Mouse (Mus musculus): ENCODE results near the gene Tpst2. TPM values are rescaled to one million over a fixed set of nuclear protein-coding genes. Genes with fewer than 3 reads are reported as not detected.

The Tpst2 gene
- total and polyA plus RNA-seq, 3 experiments, result 36.9 to 43.6 (median 38.3) TPM

DNA sequence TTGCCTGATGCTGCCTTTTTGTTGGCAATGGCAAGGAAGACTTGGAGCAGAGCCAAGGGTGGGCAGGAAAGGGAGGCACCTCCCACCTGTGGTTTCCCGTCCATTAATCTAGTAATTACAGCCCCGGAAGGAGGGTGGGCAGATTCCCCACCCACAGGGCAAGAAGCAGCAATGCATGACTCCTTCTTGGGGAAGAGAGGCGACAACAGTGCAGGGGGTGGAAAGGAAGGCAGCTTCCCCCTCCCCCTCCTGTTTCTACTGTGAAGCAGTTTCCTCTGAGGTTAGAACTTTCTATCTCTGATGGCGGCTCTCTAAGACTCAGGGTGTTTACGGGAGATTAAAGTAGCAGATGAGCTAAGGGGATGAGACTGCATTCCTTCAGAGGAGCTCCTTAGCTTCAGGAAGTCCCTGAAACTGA, 34.1 kb upstream of the Tpst2 start:
- H3K36me3 ChIP-seq (ENCODE audit: control insufficient read depth, insufficient read depth, low read length), result no peaks in the 10 kb centered on the region
- H3K27me3 ChIP-seq (ENCODE audit: control insufficient read depth, insufficient read depth, low read length), result peaks cover 2% of the 10 kb centered on the region; the same call in 1 of the 2 replicates
- TF ChIP-seq EP300 (IDR thresholded peaks at IDR 0.05; ENCODE audit: insufficient read depth, low read depth, low read length) (no peak), CTCF (IDR thresholded peaks at IDR 0.05) (no peak), POLR2A (IDR thresholded peaks at IDR 0.05; ENCODE audit: insufficient read depth, low read depth, low read length) (no peak)
- no peak overlapping the region for H3K9ac ChIP-seq (ENCODE audit: low read depth, low read length)
- H3K27ac ChIP-seq, result peak overlapping the region; percentile 47
- no peak overlapping the region for H3K4me3 ChIP-seq
- peak; percentile 57 to 66 for DNase-seq
- H3K79me2 ChIP-seq (replicated peaks; ENCODE audit: control insufficient read depth, insufficient read depth, low read length), result no peaks in the 10 kb centered on the region
- H3K4me1 ChIP-seq (ENCODE audit: control insufficient read depth, insufficient read depth, low read length), result no peaks in the 10 kb centered on the region
- intact Hi-C loops (cut with DNase I), result no loop called here
- WGBS, result 61% methylated on average over 5 of the region's 5 CpGs

DNA sequence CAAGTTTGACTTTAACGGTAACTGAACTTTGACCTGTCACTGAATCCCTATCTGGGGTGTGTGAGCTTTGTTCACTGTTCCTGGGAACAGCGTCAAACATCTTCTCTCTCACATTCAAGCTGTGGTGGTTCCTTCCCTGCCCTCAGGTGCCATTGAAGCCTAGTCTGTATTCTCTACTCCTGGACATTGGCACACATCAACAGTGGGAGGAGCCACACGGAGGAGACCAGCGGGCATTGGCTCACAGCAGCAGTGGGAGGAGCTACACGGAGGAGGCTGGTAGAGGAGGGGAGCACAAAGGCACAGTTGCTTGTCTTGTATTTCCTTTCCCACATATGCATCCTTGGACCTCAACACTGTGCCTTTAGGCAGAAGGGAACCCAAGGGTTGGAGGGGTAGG, 33.5 kb upstream of the Tpst2 start:
- Histone ChIP-seq H3K79me2 (replicated peaks; ENCODE audit: control insufficient read depth, insufficient read depth, low read length) (no peaks in the 10 kb centered on the region), H3K27me3 (ENCODE audit: control insufficient read depth, insufficient read depth, low read length) (no peaks in the 10 kb centered on the region), H3K36me3 (ENCODE audit: control insufficient read depth, insufficient read depth, low read length) (no peaks in the 10 kb centered on the region), H3K4me3 (no peak overlapping the region), H3K4me1 (ENCODE audit: control insufficient read depth, insufficient read depth, low read length) (no peaks in the 10 kb centered on the region), H3K27ac (no peak overlapping the region; the same call in 1 of the 2 replicates), H3K9ac (ENCODE audit: low read depth, low read length) (no peak overlapping the region)
- WGBS, result 53% methylated on average over 5 of the region's 5 CpGs
- intact Hi-C loops (cut with DNase I), result no loop called here
- no peak for DNase-seq
- TF ChIP-seq CTCF (IDR thresholded peaks at IDR 0.05), result no peak
- no peak for TF ChIP-seq POLR2A (IDR thresholded peaks at IDR 0.05; ENCODE audit: insufficient read depth, low read depth, low read length)
- TF ChIP-seq EP300 (IDR thresholded peaks at IDR 0.05; ENCODE audit: insufficient read depth, low read depth, low read length), result no peak

DNA sequence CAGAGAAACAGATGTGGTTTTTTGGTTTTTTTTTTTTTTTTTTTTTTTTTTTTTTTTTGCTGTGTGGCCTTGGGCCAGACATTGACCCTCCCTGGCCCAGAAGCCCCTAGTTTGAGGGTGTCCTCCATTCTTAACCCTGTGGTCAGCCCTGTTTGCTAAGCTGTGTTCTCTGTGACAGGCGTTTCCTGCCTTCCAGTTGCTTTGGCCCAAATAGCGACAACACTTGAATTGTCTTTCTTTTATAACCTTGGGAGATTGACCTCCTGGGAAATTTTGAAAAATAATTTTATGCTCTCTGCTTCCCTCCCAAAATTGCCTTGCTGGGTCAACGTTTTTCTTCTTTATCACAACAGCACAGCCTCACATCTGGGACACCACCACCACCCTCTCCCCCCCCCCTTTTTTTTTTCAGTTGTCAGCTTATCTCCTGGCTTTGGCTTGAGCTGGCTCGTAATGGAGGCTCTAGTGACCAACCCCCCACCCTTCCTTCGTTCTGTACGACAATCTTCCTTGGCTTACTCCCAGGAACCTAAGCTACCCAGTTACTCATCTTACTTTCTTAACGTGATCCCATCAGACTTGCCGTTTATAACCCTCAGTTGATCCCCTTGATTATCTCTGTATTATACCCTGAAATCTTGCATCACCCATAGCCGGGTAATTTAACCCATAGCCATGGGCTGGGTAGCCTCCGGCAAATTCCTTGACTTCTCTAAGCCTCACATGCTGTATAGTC, 32.8 kb upstream of the Tpst2 start:
- intact Hi-C loops (cut with DNase I), result no loop called here
- no peak overlapping the region for H3K27ac ChIP-seq
- H3K4me3 ChIP-seq, result no peak overlapping the region
- no peaks in the 10 kb centered on the region for H3K36me3 ChIP-seq (ENCODE audit: control insufficient read depth, insufficient read depth, low read length)
- no peaks in the 10 kb centered on the region for H3K79me2 ChIP-seq (replicated peaks; ENCODE audit: control insufficient read depth, insufficient read depth, low read length)
- no peaks in the 10 kb centered on the region for H3K27me3 ChIP-seq (ENCODE audit: control insufficient read depth, insufficient read depth, low read length)
- no peaks in the 10 kb centered on the region for H3K4me1 ChIP-seq (ENCODE audit: control insufficient read depth, insufficient read depth, low read length)
- DNase-seq, result no peak
- no peak for TF ChIP-seq CTCF (IDR thresholded peaks at IDR 0.05)
- no peak for TF ChIP-seq EP300 (IDR thresholded peaks at IDR 0.05; ENCODE audit: insufficient read depth, low read depth, low read length)
- no peak for TF ChIP-seq POLR2A (IDR thresholded peaks at IDR 0.05; ENCODE audit: insufficient read depth, low read depth, low read length)
- 26% methylated on average over 10 of the region's 10 CpGs for WGBS
- no peak overlapping the region for H3K9ac ChIP-seq (ENCODE audit: low read depth, low read length)

DNA sequence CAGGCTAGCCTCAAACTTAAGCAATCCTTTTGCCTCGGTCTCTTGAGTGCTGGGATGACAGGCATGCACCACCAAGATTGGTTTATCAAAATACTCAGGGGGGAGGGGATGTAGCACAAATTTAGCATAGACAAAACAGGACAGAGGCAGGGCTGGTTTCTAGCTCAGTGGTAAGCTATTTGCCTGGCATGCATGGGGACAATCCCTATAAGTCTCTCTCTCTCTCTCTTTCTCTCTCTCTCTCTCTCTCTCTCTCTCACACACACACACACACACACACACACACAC, 32.3 kb upstream of the Tpst2 start:
- H3K27me3 ChIP-seq (ENCODE audit: control insufficient read depth, insufficient read depth, low read length), result no peaks in the 10 kb centered on the region

DNA sequence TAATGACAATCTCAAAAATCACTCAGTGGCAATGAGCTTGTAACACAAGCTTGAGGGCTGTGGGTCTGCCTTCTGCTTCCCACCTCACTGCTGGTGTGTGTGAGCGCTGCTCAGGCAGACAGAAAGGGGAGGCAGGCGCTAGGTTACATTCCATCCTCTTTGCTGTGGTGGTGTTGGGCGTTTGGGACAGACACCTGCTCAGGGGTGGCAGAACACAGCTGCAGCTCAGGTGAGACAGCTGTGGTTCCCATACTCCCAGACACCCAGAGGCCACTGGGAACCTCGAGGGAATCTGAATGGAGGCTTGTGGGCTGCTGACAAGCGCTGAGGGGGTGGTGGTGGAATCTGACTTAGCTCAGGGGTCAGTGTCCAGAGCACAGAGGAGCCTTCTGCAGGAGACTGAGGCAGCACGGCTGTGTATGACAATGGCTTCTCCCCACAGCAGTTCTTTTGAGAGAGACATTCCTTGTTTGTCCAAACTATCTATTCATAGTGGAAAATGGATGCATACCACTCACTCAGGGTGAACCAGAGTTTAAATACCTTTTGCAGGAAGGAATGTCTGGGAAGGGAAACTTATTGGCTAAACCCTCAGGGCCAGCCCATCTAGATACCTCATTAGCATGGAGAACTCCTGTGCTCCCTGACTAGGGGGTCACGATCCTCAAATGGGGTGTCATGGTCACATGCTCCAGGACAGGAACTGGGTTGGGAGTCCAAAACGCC, 31.4 kb upstream of the Tpst2 start:
- TF ChIP-seq EP300 (IDR thresholded peaks at IDR 0.05; ENCODE audit: insufficient read depth, low read depth, low read length) (no peak), POLR2A (IDR thresholded peaks at IDR 0.05; ENCODE audit: insufficient read depth, low read depth, low read length) (no peak), CTCF (IDR thresholded peaks at IDR 0.05) (no peak)
- H3K9ac ChIP-seq (ENCODE audit: low read depth, low read length), result no peak overlapping the region
- 65% methylated on average over 8 of the region's 8 CpGs for WGBS
- no peaks in the 10 kb centered on the region for H3K36me3 ChIP-seq (ENCODE audit: control insufficient read depth, insufficient read depth, low read length)
- H3K27me3 ChIP-seq (ENCODE audit: control insufficient read depth, insufficient read depth, low read length), result no peaks in the 10 kb centered on the region
- no peaks in the 10 kb centered on the region for H3K79me2 ChIP-seq (replicated peaks; ENCODE audit: control insufficient read depth, insufficient read depth, low read length)
- no peak overlapping the region for H3K4me3 ChIP-seq
- peaks cover 6% of the 10 kb centered on the region; the same call in 1 of the 2 replicates for H3K4me1 ChIP-seq (ENCODE audit: control insufficient read depth, insufficient read depth, low read length)
- H3K27ac ChIP-seq, result no peak overlapping the region
- intact Hi-C loops (cut with DNase I), result no loop called here
- no peak for DNase-seq

More for the DNA sequence above, 32.3 kb upstream of the Tpst2 start:
- TF ChIP-seq CTCF (IDR thresholded peaks at IDR 0.05) (no peak), POLR2A (IDR thresholded peaks at IDR 0.05; ENCODE audit: insufficient read depth, low read depth, low read length) (no peak), EP300 (IDR thresholded peaks at IDR 0.05; ENCODE audit: insufficient read depth, low read depth, low read length) (no peak)
- no peaks in the 10 kb centered on the region for H3K36me3 ChIP-seq (ENCODE audit: control insufficient read depth, insufficient read depth, low read length)
- no peak for DNase-seq
- intact Hi-C loops (cut with DNase I), result no loop called here
- H3K9ac ChIP-seq (ENCODE audit: low read depth, low read length), result no peak overlapping the region
- H3K4me3 ChIP-seq, result no peak overlapping the region
- 42% methylated on average over 1 of the region's 1 CpGs for WGBS
- H3K27ac ChIP-seq, result no peak overlapping the region
- H3K4me1 ChIP-seq (ENCODE audit: control insufficient read depth, insufficient read depth, low read length), result no peaks in the 10 kb centered on the region
- H3K79me2 ChIP-seq (replicated peaks; ENCODE audit: control insufficient read depth, insufficient read depth, low read length), result no peaks in the 10 kb centered on the region

DNA sequence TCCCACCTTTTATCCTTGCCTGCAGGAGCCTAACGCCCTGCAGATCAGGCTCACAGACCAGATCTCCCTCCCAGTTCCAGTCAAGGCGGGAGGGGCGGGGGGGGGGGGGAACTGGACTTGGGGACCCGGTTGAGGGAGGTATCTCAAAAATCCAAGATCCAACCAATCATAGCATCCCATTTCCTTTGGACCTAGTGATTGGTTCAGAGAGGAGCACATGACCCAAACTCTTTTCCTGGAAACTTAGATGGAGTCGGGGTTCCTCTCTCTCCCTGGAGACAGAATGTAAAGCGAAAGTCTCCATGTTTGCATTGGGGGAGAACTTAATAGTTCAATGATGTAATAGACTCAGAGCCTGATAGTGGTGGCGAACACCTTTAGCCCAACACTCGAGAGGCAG, 29.1 kb upstream of the Tpst2 start:
- H3K27ac ChIP-seq, result no peak overlapping the region
- H3K36me3 ChIP-seq (ENCODE audit: control insufficient read depth, insufficient read depth, low read length), result no peaks in the 10 kb centered on the region
- 59% methylated on average over 8 of the region's 8 CpGs for WGBS
- H3K4me1 ChIP-seq (ENCODE audit: control insufficient read depth, insufficient read depth, low read length), result peaks cover 16% of the 10 kb centered on the region
- TF ChIP-seq CTCF (IDR thresholded peaks at IDR 0.05), result no peak
- TF ChIP-seq POLR2A (IDR thresholded peaks at IDR 0.05; ENCODE audit: insufficient read depth, low read depth, low read length), result no peak
- no peak for TF ChIP-seq EP300 (IDR thresholded peaks at IDR 0.05; ENCODE audit: insufficient read depth, low read depth, low read length)
- DNase-seq, result no peak
- intact Hi-C loops (cut with DNase I), result no loop called here
- H3K27me3 ChIP-seq (ENCODE audit: control insufficient read depth, insufficient read depth, low read length), result no peaks in the 10 kb centered on the region
- H3K79me2 ChIP-seq (replicated peaks; ENCODE audit: control insufficient read depth, insufficient read depth, low read length), result no peaks in the 10 kb centered on the region
- H3K9ac ChIP-seq (ENCODE audit: low read depth, low read length), result no peak overlapping the region
- H3K4me3 ChIP-seq, result no peak overlapping the region
